Mouse (Mus musculus) lung, postnatal 25 days (tissue): ENCODE measurements around the gene Irak3.
A peak's percentile ranks its signal among the peaks of the same experiment; 100 is the strongest.
"Not testable (repeated sequence)": the region's sequence is repeated elsewhere in the genome, so short reads cannot be mapped to it uniquely, and the experiment has no call there.

Experiments
- DNase-seq: peaks from one replicate; pipeline ENCODE4 v3.0.0; 2022; ENCODE audit warnings: low spot score

The Irak3 gene

DNA sequence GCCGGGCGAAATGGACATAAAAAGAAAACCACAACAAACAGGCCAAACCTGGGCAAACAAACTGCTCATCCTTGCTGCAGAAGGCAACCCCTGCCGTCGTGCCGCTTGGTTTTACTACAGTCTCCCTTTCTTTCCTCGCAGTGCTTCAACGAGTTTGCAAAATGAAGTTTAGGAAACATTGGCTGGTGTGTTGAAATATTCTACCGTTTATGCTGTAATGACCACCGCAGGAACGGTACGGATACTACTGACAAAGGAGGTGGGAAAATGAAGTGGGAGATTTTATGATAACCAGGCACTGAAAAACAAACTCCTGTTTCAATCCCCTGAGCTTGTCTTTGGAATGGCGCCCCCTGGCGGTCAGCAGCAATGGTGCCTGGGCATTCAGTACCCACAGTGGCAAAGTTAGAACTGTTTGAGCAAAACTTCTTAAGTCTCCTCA, at the start of gene Irak3:
TSS of gene Irak3 (minus strand) at position 170 of the 442 bp plus-strand sequence.
- peak; percentile 84 for DNase-seq

DNA sequence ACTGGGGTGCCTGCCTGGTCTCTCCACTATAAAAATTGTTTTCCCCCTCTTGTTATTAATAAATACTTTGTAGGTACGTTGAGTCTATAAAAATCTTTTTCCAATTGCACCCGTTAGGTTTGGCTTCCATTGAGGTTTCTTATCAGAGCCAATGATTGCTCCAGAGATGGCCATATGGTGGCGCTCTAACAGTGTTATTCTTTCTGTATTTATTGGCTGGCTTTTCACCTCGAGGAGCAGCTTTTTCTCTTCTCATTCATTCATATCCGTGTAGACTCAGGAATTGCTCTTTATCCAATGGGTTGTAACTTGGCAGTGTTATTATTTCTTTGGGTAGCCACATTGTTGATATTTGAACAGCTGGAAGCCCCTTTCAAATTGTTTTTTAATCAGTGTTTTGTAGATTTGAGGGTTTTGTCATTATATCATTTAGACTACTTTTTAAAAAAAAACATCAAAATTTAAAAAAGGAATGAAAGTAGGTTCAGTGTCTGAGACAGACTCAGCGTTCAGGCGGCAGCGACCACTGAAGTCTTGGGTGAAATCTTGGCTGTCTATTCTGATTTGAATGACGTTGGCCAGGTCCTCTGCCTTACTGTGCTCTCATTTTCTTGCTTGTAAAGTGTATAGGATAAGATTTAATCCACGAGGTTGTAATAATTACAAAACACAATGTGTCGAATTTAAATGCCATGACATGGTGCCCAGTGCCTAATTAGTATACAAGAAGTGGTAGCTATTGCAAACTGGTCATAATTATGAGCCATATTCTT, 49.2 kb upstream of the Irak3 start:
- DNase-seq = no peak

DNA sequence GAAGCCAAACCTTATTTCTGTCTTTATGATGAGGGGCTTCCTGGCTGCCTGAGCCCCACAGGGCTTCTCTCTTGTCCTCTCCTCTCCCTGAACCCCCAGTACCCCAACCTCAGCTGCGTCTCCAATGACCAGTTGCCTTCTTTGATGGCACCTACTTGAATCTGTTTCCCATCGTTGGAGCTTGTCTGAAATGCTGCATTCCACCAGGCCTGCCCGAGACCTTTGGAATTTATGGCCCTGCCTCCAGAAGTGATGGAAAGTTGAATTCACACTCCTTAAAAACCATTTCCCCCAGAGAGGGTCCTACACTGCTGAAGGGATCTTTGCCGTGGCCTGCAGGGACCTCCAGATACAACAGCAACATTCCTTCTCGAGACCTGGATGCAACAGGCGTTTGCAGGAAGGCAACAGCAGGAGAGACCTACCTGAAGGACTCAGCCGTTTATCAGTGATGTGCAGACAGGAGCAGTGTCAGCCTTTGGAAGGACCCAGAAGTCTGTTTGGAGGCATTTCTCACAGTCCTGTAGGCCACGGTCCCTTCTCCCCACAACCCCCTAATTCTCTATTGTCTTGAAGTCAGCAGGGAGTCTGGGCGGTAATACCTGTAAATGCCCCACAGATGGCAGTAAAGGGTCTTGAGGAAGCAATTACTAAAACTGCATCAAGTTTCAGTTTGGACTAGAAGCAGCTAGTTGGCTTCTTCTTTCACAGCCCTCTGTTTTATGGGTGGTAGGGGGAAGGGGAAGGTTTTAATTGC, 45.2 kb upstream of the Irak3 start:
- peak; percentile 61 for DNase-seq

DNA sequence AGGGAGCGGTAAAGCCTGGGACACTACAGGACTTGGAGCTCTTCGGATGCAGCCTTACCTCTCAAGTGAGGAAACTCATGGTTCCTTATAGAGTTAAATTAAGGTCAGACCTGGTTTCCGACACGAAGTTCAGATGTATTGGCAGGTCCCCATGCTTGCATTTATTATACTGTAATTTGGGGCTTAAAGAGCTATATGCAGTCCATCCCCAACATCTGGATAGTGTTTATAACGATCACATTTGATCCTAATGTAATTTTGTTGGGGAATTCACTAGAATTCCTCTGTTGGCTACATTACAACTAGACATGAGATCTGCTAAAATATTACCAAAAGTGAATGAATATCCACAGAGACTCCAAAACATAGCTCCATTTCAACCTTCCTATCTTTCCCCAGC, 43.8 kb upstream of the Irak3 start:
- no peak for DNase-seq

DNA sequence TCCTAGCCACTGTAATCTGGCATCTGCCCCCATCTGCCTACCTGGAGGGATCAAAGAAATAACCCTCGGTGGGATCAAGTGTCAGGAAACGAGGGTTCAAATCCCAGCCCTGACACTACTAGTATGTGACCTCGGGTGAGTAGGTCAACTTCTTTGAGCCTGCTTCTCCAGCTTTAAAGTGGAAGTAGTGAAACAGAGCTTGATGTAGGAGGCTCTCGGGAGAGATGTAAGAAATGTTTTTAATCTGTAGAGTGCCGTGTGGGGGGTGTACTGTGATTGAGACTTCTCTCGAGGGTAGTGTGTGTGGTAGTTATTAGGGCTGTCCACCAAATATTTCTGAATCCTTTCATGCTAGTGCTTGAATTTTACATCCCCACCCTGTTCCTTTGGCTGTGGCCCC, 40.5 kb upstream of the Irak3 start:
- DNase-seq = no peak

DNA sequence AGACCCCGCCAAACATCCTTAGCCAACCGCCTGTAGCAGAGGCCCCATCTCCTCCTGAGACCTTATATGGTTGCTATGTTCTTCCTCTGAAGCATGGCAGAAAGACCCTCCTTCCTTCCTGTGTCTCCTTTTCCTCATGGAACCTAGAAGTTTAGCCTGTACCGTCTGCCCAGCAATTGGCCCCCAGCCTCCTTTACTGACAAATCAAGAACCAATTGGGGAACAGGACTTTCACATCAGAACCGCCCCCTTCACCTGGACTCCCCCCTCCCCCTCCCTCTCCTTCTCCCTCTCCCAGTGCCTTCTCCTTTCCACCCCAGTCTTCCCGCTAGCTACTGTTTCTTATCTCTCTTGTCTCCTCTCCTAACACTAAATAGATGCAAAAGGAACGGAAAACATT, 37.5 kb upstream of the Irak3 start:
- no peak for DNase-seq

DNA sequence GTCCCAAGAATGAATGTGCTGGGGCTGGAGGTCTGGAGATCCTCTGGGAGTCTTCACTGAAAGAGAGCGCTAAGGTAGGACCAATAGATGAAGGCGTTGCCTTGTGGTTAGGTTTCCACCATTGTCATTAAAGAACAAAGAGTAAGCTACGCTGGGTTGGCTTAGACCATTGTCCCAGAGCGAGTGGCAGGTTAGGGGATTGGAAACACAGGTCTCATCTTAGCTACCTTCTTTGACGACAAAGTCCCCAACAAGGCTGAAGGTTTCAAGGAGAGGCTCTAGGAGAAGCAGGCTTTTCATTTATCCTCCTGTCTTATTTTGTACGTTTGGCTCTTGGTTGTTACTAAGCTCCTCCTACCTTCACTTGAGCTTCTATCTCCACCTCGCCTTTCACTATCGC, 36.3 kb upstream of the Irak3 start:
- DNase-seq = no peak

DNA sequence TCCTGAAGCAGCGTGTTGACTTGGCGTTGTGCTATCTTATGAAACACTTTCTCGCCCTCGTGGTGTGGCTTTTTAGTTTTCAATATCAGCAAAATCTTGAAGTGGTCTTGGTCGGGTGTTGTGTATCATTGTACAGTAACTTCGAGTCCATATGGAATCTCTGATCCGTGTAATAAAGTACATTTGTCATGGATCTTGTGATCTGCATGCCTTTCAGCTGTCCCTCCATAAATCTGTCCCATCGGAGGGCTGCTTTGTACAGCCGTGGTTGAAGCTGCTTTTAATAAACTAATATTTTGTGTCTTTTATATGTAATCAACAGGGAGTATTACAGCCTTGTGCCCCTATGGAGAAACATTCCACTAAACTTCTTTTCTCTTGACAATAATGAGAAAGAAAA, 34.9 kb upstream of the Irak3 start:
- no peak for DNase-seq

DNA sequence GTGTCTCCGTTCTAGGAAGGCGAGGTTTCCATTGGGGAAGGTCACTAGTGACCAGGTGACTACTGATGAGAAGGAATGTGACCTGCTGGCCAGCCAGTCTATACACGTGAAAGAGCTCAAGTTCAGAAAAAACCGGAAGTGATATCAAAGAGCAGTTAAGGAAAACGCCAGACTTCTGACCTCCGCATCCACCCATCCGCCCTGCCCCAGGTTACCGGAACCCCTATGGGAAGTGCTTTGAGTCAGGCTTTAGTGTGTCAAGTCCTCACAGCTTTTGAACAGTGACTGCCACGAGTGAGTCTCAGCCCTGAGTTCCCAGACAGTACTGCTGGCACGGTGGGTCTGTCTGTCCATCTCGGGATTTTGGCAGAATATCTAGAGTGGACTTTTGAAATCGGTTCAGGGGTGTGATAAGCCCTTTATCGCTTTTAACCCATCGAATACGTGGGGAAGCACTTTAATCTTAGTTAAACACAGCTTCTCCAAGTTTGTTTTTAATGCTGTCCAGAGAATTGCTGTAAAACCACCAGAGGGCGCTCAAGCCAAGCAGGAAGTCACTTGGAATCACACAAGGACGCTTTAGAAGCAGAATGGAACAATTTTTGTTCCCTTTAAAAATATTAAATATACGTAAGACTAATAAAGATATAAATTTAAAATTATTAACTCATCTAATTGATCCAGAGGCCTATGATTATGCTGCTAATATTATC, 31.9 kb upstream of the Irak3 start:
- peak; percentile 63 for DNase-seq

DNA sequence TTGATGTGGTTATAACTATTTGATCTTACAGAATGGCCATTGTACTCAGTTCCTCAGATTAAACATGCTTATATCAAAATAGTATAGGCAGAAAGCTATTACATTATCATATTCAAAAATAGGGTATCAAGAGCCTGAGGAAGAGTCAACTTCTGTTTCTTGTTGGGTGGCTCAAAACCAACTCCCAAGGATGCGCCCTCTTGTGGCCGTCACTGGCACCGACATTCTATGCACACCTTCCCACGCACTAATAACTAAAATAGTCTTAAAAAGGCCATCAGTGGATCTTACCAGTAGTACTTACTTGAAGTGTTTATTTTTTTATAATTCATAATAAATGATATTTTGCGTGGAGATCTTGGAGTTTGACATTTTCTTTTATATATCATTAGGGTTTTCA, 29.8 kb upstream of the Irak3 start:
- peak; percentile 64 for DNase-seq

DNA sequence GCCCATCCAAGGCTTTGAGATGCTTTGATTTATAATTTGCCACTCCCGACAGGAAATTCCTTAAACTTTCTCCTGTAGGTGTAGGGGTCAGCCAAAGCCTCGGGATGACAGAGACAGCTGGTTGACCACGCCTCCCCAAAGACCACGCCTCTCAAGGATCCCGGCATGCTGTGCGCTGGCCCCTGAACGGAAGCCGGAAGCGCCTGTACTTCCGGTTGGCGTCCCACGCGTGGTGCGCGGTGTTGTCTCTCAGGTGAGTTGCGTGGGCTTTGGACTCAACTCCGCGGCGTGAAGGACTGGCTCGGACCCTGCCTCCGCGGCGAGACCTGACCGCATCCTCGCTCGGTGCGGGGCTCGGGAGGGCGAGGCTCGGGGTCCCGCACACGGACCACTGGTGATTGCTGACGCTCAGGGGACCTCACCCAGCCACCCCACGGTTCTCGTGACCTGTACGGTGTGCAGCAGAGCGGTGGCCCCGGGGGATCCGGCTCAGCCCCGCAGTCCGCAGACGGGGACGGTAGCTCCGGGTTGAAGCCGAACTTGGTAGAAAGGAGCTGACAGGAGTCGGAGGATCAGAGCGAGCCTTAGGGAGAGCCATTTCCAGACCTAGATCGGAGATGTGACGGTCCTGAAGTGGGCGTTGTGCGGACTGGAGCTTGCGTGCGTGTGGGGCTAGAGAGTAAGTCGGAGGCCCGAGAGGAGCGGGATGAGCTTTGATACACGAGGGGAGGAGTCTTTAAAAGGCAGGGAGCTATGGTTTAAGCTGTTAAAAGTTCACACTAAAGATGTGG, 25.1 kb upstream of the Irak3 start, which contains the start of gene Llph:
TSS of gene Llph (plus strand) at position 200 of the 791 bp plus-strand sequence.
- peak; percentile 87 for DNase-seq

DNA sequence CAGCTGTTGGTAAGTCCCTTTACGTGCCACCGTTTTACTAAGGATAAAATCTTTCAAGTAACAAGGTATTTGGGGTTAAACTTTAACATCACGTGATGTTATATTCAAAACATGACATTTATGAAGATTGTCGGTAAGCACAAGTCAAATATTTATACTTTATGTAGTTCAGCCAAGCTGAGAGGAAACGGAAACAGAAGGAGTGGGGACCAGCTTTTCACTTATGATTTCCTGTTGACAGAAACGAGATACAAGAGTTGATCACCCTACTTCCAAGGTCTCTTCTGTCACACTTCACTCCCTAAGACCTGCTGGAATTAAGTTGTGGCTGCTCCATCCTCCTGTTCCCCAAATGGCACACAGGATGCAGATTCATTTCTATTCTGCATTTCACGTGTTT, 18.8 kb upstream of the Irak3 start:
- no peak for DNase-seq

DNA sequence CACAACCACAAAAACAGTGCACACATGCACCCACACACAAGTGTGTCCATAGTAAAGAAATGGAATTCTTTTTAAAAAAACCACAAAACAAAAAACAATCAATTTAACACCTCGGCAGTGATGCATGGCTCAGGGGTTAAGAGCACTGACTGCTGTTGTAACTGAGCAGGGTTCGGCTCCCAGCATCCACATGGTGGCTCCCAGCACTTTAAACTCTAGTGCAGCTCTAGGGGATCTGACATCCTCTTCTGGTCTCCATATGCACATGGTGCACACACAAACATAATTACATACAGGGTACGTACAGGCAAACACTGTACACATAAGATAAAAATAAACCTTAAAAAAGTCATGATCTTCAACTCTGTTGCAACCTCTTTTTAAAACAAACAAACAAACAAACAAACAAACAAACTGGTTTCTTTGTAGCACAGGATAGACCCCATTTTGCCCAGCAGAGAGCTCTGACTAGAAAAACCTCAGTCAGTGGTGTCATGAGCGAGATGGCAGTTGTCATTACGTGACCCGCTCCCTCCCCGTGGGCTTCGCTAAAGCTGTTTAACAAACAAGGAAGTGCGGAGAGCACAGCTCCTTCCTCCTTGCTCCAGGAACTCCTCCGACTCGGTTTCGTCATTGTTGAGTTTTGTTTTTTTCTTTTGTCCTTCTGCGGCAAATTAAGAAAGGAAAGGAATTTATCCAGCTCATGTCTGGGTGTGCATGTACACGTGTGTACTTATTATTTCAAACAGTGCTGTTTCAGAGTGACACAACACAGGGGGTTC, 17.8 kb upstream of the Irak3 start:
- DNase-seq = peak; percentile 66

DNA sequence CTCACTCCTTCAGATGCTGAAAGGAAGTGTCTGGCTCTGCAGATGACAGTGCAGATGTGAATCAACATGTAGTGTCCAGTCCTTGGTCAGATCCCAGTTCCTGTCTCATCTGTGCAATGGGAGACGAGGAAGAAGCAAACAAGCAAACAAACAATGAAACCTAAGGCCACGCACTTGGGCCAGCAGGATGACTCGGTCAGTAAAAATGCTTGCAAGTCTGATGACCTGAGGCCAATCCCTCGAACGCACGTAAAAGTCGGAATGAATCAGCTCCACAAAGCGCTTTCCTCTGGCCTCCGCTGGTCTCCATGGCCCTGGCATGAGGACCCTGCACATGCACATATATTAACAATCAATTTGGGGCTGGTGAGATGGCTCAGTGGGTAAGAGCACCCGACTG, 17.1 kb upstream of the Irak3 start:
- no peak for DNase-seq

DNA sequence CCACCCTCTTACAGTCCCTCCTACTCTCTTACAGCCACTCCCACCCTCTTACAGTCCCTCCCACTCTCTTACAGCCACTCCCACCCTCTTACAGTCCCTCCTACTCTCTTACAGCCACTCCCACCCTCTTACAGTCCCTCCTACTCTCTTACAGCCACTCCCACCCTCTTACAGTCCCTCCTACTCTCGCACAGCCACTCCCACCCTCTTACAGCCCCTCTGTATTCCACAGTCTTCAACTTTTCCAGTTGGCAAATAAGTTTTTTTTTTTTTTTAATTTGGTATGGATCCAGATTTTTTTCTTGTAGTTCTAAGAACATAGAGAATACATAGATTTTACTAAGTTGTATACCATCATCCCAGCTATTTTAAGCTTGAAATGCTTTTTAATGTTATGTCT, 15.2 kb upstream of the Irak3 start:
- not testable (repeated sequence) for DNase-seq

DNA sequence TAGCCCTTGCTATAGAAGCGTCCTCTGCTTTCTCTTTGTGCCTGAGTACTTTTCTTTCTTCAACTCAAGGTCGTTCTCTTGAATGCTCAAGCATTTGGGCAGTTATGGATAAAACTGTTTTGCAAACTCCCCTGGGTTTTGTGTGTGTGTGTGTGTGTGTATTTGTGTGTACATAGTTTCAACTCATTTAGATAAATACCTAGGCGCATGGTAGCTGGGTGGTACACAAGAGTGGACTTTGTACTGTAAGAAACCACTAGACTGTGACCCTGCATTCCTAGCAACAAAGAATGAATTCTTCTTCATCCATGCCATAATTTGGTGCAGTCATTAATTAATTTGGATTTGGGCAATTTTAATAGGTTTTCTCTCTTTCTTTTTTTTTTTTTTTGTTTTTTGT, 8.2 kb upstream of the Irak3 start:
- no peak for DNase-seq

DNA sequence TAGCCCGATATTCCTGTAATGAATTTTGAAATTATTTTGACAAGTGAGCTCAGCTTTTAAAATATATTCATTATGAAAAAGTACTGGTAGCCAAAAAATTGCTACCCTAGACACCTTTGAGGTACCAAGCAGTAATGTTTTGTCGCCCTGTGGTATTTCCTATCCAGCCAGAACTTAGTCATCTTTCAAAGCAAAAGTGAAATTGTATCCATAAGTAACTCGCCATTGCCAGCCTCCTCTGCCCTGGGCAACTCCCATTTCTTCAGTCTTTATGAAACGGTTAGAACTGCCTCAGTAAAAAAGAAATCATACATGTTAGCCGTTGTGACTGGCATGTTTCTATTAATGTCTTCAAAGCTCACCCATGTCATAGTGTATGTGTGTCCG, 7.6 kb upstream of the Irak3 start:
- no peak for DNase-seq

DNA sequence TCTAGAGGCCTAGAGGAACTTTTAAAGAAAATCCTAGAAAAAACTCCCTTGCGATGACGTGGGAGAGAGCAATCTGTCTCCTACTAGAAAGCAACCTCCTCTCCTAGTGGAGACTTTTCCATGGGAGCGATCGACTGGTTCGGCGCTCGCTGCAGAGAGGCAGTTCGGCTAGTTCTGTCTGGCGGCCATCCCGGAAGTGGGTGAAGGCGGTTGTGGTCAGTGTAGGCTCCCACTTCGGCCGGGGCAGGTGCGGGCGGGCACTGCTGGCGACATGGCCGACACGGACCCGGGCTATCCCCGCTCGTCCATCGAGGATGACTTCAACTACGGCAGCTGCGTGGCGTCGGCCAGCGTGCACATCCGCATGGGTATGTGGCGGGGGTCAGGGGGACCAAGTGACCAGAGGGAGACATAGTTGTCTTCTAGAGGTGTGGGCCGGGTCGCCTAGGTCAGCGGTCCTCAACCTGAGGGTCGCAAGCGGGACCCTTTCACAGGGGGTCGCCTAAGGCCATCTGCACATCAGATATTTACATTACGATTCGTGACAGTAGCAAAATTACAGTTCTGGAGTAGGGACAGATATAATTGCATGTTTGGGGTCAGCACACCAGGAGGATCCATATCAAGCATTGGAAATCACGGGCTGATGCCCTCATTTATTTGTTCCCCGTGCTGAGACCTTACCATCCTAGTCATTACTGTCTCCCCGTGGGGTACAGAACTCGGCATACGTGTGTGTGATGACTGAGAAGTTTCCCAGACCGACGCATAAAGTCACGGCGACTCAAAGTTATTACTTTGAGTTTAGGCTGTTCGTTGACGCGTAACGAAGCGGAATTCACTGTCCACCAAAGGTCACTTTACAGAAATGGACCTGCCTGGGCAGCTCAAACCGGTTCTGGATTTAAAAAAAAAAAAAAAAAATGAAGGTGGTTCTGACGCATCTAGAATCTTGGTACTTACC, 6.9 kb upstream of the Irak3 start:
- peak; percentile 86 for DNase-seq

DNA sequence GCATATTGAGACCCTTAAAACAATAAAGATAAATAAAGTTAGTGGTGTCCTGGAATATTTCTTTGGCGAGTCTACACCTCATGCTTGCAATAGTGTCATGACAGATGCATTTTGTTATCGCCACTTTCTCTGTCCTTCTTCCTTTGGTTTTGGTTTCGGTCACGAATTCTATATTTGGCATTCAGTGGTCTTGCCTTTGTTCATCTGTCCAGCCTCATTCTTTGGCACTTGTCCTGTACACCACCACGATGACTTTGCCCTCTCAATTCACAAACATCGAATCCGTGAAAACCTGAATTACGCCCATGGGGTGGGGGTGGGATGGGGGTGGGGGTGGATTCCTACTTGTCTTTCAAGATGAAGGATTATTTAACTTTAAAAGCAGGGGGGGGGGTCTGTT, 6.1 kb upstream of the Irak3 start:
- DNase-seq = no peak

DNA sequence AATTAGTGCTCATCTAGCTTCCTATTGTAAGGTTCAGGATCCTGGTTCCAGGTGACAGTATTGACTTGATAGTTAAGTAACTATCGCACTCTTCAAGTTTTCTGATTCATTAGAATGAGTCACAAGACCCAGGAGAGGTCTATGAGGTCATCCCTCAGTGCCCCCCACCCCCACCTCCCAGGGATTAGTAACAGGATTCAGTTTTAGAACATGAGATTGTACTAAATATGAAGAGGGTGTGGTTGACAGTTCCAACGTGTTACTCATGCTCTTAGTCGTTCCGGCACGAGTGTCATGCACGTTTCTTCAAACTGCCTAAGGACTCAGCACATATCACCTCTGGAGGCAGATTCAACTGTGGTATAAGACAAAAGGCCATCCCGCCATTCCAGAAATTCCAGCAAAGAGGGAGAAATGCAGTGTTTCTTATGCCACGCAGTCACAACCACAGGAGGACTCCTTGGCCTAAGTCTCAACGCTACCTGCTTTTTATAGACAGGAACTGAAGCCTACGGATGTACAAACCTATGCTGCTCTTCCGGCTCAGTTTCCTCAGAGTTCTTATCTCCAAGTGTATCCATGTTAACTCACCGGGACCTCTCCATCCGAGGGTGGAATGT, 2.8 kb upstream of the Irak3 start:
- no peak for DNase-seq
